Mouse (Mus musculus) midbrain, embryonic 14.5 days (tissue): ENCODE measurements around the gene Pnpla1. TPM values are rescaled to one million over a fixed set of nuclear protein-coding genes. Genes with fewer than 3 reads are reported as not detected.
"Not testable (repeated sequence)": the region's sequence is repeated elsewhere in the genome, so short reads cannot be mapped to it uniquely, and the experiment has no call there.

Experiments used
- ATAC-seq: fragments of 200-750 bp; cut with Nextera tagmentation; 2 replicates; pipeline ENCODE4 v1.8.0; 2017; ENCODE audit warnings: moderate number of reproducible peaks, moderate library complexity; ENCODE audit not compliant: low FRiP score, low TSS enrichment
- DNase-seq: peaks from one replicate; pipeline ENCODE4 v3.0.0-alpha.2; 2015
- H3K27ac ChIP-seq: fragments of 300-500 bp; sonication (generic); replicated peaks from 2 replicates; pipeline ENCODE4 v1.5.1; 2014; ENCODE audit warnings: mild to moderate bottlenecking, low read depth, low read length, moderate library complexity
- H3K27me3 ChIP-seq: fragments of 300-500 bp; sonication (generic); 2 replicates; pipeline ENCODE4 v1.6.1; 2014; ENCODE audit warnings: low read length, control low read depth, mixed read lengths; ENCODE audit not compliant: control insufficient read depth, insufficient read depth
- H3K36me3 ChIP-seq: fragments of 300-500 bp; sonication (generic); 2 replicates; pipeline ENCODE4 v1.6.1; 2014; ENCODE audit warnings: low read length, control low read depth; ENCODE audit not compliant: control insufficient read depth, insufficient read depth
- H3K4me1 ChIP-seq: fragments of 300-500 bp; sonication (generic); 2 replicates; pipeline ENCODE4 v1.6.1; 2014; ENCODE audit warnings: mild to moderate bottlenecking, antibody characterized with exemption, low read length, control low read depth; ENCODE audit not compliant: control insufficient read depth, insufficient read depth
- H3K4me2 ChIP-seq: fragments of 300-500 bp; sonication (generic); 2 replicates; pipeline ENCODE4 v1.6.1; 2014; ENCODE audit warnings: mild to moderate bottlenecking, low read length, moderate library complexity
- H3K4me3 ChIP-seq: fragments of 300-500 bp; sonication (generic); replicated peaks from 2 replicates; pipeline ENCODE4 v1.5.1; 2014; ENCODE audit warnings: low read depth, low read length
- H3K9ac ChIP-seq: fragments of 300-500 bp; sonication (generic); replicated peaks from 2 replicates; pipeline ENCODE4 v1.6.1; 2014; ENCODE audit warnings: mild to moderate bottlenecking, low read length, moderate library complexity
- H3K9me3 ChIP-seq: fragments of 300-500 bp; sonication (generic); 2 replicates; pipeline ENCODE4 v1.6.1; 2016; ENCODE audit warnings: low read length, control low read depth, mixed read lengths; ENCODE audit not compliant: control insufficient read depth
- WGBS: fragments of 180-500 bp; shearing (Covaris S2); extraction: QIAGEN DNeasy Blood & Tissue Kit; methylation state at CpG from one replicate; pipeline ENCODE4 v1.1.7; 2014; 5-methylcytosine and 5-hydroxymethylcytosine counted together
- polyA plus RNA-seq: library from polyadenylated mRNA; unstranded; fragments of >200 nt; fragmentation: Nextera tagmentation; extraction: Ambion mirVana; gene quantifications from 2 replicates; pipeline ENCODE4 v1.2.1, GENCODE M21; 2014

Gene Pnpla1
- 0.04 TPM in 1 of 2 replicates, not detected in the other for polyA plus RNA-seq

GRCm38 (mm10) chr17:28858205-28858604 lies at the start of gene Pnpla1:
Gene Pnpla1, plus strand, starts transcription at chr17:28858411.
- no peaks in the 10 kb centered on the region for H3K27me3 ChIP-seq
- WGBS = 28% methylated on average over 12 of the region's 12 CpGs
- H3K4me1 ChIP-seq = no peaks in the 10 kb centered on the region
- H3K36me3 ChIP-seq = no peaks in the 10 kb centered on the region
- H3K9me3 ChIP-seq = peaks cover 4% of the 10 kb centered on the region; the same call in 1 of the 2 replicates
- DNase-seq = no peak
- ATAC-seq = no peak
- no peak within 1 kb of the TSS for H3K4me3 ChIP-seq
- H3K27ac ChIP-seq = no peak within 1 kb of the TSS
- no peak within 1 kb of the TSS for H3K4me2 ChIP-seq
- no peak within 1 kb of the TSS for H3K9ac ChIP-seq

DNA sequence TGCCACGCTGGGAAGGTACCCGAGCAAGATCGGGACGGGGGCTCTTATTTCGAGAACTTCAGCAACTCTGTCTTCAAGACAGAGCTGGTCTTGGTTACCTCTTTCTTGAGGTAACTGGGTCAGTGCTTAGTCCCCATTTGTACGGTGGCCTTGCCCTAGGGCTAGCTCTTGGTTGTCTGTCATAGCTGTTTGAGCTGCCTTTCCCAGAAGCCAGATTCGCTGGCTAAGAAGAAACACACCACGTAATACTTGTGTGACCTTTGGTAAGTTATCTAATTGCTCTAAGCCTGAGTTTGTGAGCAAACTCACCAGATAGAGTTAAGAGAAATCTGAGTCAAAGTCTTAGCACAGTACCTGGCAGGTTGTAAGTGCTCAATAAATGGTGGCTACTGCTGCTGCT lies 49.5 kb upstream of the Pnpla1 start:
- H3K4me3 ChIP-seq = no peak overlapping the region
- H3K9me3 ChIP-seq = no peaks in the 10 kb centered on the region
- no peak for DNase-seq
- H3K9ac ChIP-seq = no peak overlapping the region
- H3K27ac ChIP-seq = no peak overlapping the region
- no peaks in the 10 kb centered on the region for H3K4me1 ChIP-seq
- peaks cover 69% of the 10 kb centered on the region for H3K36me3 ChIP-seq
- 99% methylated on average over 8 of the region's 8 CpGs for WGBS
- no peaks in the 10 kb centered on the region for H3K27me3 ChIP-seq
- no peak for ATAC-seq
- H3K4me2 ChIP-seq = no peak overlapping the region

- no peak for DNase-seq
- no peak overlapping the region for H3K4me3 ChIP-seq
- 98% methylated on average over 10 of the region's 10 CpGs for WGBS
- no peak overlapping the region for H3K9ac ChIP-seq
- no peaks in the 10 kb centered on the region for H3K9me3 ChIP-seq
- H3K4me1 ChIP-seq = no peaks in the 10 kb centered on the region
- ATAC-seq = no peak
- no peak overlapping the region for H3K4me2 ChIP-seq
- H3K27ac ChIP-seq = no peak overlapping the region
- H3K27me3 ChIP-seq = no peaks in the 10 kb centered on the region
- peaks cover 75% of the 10 kb centered on the region for H3K36me3 ChIP-seq
Observed at GRCm38 (mm10) chr17:28809175-28809831, 48.9 kb upstream of the Pnpla1 start.

GRCm38 (mm10) chr17:28812345-28812744 lies 45.9 kb upstream of the Pnpla1 start:
- H3K9me3 ChIP-seq = no peaks in the 10 kb centered on the region

DNA sequence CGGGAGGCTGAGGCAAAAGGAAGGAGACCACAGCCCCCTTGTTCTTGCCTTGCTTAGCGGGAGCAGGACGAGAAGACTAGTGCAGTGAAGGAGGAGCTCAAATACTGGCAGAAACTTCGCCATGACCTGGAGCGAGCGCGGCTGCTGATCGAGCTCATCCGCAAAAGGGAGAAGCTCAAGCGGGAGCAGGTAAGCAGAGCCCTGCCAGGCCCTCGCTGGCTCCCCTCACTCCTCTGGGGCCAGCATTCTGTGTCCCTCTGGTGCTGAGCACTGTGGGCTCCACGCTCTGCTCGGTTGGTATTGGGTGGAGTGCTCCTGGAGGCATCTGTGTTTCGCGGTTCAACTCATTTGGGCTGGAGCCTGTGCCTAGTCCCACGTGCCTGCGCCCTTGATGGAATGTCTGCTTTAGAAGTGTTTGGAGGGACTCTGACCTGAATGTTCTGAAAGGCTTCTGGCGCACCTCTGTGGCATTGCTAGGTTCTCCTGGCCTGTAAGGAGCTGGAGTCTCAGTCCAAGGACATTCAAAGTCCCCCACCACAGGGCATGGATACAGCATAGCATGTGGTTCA lies 43.6 kb upstream of the Pnpla1 start:
- peaks cover 93% of the 10 kb centered on the region for H3K36me3 ChIP-seq
- 92% methylated on average over 18 of the region's 18 CpGs for WGBS
- no peak overlapping the region for H3K4me3 ChIP-seq
- H3K27me3 ChIP-seq = no peaks in the 10 kb centered on the region
- H3K9me3 ChIP-seq = no peaks in the 10 kb centered on the region
- no peak overlapping the region for H3K27ac ChIP-seq
- H3K9ac ChIP-seq = no peak overlapping the region
- ATAC-seq (no peak), DNase-seq (no peak)
- H3K4me2 ChIP-seq = no peak overlapping the region
- no peaks in the 10 kb centered on the region for H3K4me1 ChIP-seq

More at GRCm38 (mm10) chr17:28812345-28812744, 45.9 kb upstream of the Pnpla1 start:
- 96% methylated on average over 10 of the region's 10 CpGs for WGBS
- no peak overlapping the region for H3K9ac ChIP-seq
- DNase-seq (no peak), ATAC-seq (no peak)
- no peak overlapping the region for H3K27ac ChIP-seq
- no peak overlapping the region for H3K4me2 ChIP-seq
- H3K36me3 ChIP-seq = peaks cover 85% of the 10 kb centered on the region
- no peak overlapping the region for H3K4me3 ChIP-seq
- H3K4me1 ChIP-seq = no peaks in the 10 kb centered on the region
- H3K27me3 ChIP-seq = no peaks in the 10 kb centered on the region

- no peaks in the 10 kb centered on the region for H3K9me3 ChIP-seq
- ATAC-seq (no peak), DNase-seq (no peak)
- H3K4me1 ChIP-seq = no peaks in the 10 kb centered on the region
- H3K27ac ChIP-seq = no peak overlapping the region
- no peaks in the 10 kb centered on the region for H3K27me3 ChIP-seq
- no peak overlapping the region for H3K4me3 ChIP-seq
- peaks cover 91% of the 10 kb centered on the region for H3K36me3 ChIP-seq
- 89% methylated on average over 10 of the region's 10 CpGs for WGBS
- H3K9ac ChIP-seq = no peak overlapping the region
- no peak overlapping the region for H3K4me2 ChIP-seq
Observed at GRCm38 (mm10) chr17:28815384-28816004, 42.7 kb upstream of the Pnpla1 start.

GRCm38 (mm10) chr17:28816326-28816725 lies 41.9 kb upstream of the Pnpla1 start:
- not testable (repeated sequence) for H3K4me3 ChIP-seq, H3K9ac ChIP-seq, H3K27me3 ChIP-seq, H3K27ac ChIP-seq, ATAC-seq, DNase-seq, H3K4me2 ChIP-seq, H3K4me1 ChIP-seq, H3K9me3 ChIP-seq
- WGBS = 93% methylated on average over 10 of the region's 10 CpGs
- peaks cover 91% of the 10 kb centered on the region for H3K36me3 ChIP-seq

DNA sequence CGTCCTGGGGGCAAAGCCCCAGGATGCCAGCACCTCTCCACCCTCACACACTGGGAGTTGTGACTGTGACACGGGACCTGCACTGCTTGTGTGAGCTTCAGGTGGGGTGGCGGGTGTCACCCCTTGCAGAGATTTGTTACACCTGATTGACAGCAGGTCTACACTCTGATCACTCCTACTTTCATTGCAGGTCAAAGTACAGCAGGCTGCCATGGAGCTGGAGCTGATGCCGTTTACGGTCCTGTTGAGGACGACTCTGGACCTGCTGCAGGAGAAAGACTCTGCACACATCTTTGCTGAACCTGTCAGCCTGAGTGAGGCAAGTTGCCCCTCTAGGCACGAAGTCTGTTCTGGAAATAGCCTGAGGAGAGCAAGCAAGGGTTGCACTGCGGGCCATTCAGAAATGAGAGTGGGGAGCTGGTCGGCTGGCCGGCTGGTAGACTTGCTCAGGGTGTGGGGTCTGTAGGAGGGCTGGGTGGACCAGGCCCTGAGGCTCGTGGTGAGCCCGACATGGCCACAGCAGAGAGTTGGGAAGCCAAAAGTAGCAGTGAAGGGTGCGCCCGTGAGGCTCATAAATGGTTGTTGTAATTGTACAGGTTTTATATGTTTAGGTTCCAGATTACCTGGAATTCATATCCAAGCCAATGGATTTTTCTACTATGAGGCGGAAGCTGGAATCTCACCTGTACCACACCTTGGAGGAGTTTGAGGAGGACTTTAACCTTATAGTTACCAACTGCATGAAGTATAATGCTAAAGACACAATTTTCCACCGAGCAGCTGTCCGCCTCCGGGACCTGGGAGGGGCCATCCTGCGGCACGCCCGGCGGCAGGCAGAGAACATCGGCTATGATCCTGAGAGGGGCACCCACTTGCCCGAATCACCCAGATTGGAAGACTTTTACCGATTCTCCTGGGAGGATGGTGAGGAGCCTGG lies 41.1 kb upstream of the Pnpla1 start:
- no peak overlapping the region for H3K4me2 ChIP-seq
- DNase-seq (no peak), ATAC-seq (no peak)
- 96% methylated on average over 25 of the region's 25 CpGs for whole genome bisulfite sequencing
- H3K9ac ChIP-seq = no peak overlapping the region
- no peaks in the 10 kb centered on the region for H3K9me3 ChIP-seq
- no peaks in the 10 kb centered on the region for H3K27me3 ChIP-seq
- peaks cover 94% of the 10 kb centered on the region for H3K36me3 ChIP-seq
- no peaks in the 10 kb centered on the region for H3K4me1 ChIP-seq
- H3K4me3 ChIP-seq = no peak overlapping the region
- H3K27ac ChIP-seq = no peak overlapping the region
